Mouse (Mus musculus) adrenal gland (tissue): ENCODE results near the gene Mrpl50.
"Not testable (repeated sequence)": the region's sequence is repeated elsewhere in the genome, so short reads cannot be mapped to it uniquely, and the experiment has no call there.

ENCODE experiments used
- intact Hi-C: fragments of 180-260 bp; cut with DNase I; formaldehyde crosslinking; loops from one replicate; pipeline ENCODE4 v1.15.1; 2025

Mrpl50 gene

GRCm38 (mm10) chr4:49510236-49510835, 10.6 kb downstream of the Mrpl50 start:
- intact Hi-C loops, result not testable (repeated sequence)

DNA sequence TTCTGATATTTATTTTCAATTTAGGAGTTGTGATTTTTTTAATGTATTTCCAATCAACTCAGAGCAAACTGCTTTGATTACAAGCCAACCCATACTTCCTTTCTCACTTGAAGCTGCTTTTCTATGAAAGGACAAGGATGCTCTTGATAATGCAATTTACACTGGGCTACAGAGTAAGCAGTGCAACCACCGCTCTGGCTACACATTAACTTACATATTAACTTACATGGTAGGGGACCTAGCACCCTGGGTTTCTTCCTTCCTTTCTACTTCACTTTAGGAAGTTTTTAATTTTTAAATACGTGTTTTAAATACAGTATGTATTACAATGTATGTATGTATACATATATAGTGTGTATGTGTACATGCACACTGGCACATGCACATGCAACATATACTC, 11.7 kb downstream of the Mrpl50 start:
- intact Hi-C loops, result no loop called here

DNA sequence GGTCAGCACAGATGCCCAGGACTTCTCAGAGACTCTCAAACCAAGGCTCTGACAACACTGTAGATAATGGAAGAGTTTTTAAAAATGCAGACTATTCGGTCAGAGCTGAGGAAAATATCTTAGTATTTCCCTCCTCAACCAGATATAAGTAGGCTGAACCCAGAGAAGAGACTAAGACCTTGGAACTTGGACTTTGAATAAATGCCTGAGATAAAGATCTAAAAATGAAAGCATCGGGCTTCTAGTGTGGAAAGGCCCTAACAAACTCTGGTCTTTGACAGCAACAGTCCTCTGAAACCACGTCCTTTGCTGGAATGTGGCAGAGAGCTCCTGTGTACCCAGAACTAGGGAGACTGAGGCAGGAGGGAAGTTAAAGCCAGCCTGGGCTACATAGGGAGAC, 14.5 kb downstream of the Mrpl50 start, which contains the start of gene Baat:
TSS of gene Baat (minus strand) at position 172 of the 400 bp plus-strand sequence.
- intact Hi-C loops, result no loop called here

DNA sequence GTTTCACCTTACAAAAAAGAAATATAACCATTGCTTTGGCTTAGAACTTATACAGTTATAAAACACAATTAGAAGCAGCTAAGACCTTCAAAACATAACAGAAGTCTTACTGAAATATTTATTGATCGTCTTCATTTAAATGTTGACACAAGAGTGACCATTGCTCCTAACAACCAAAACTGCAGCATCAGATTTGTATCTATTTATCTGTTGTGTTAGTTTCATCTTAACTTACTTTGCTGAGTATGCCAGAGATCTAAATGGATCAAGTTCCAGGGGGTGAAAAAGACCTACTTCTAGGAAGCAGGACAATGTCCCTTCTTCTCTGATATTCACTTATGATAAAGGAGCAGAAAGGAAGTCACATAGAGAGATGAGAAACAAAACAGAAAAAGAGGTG, 17.3 kb downstream of the Mrpl50 start:
- intact Hi-C loops, result no loop called here

DNA sequence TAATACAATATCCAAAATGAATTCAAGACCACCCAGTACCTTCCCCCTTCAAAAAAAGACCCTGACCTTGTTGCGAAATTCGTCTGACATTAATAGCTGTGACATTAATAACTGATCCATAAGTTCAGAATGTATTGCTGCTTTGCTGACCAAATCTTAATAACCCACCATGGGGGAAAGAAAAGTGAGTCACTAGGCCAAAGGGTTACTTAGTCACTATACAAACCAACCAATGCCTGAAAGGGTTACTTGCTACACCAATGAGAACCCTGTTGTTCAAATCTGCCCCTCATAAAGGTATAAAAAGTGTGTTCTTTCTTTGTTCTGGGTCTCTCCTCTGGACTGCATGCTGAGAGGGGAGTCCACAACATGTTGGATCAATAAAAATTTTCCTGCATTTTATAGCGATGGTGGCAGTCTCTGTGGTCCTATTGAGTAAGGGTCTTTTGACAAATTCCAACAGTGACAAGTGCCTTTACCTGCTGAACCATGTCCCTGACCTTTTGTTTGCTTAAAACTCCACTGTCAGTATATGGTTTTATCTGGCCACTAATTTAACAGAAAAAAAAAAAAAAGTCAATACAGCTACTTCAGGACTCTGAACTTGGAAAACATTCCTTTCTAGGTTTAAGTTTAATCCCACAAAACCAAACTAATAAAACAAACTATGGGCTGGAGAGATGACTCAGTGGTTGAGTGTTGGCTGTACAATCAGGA, 34.8 kb downstream of the Mrpl50 start:
- intact Hi-C loops, result not testable (repeated sequence)

DNA sequence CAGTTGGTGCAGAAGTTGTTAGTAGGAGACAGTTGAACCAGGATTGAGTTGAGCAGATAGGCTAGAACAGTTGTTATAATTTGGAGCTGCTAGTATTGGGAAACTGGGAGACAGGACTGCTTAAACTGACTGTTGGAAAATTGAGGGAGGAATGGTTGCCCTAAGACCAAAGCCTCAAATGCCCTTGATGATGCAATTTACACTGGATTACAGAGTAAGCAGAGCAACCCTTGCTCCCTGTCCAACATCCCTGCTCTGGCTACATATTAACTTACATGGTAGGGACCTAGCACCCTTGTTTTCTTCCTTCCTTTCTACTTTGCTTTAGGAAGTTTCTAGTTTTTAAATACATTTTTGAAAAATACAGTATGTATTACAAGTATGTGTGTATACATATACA, 35.5 kb downstream of the Mrpl50 start:
- intact Hi-C loops, result no loop called here

DNA sequence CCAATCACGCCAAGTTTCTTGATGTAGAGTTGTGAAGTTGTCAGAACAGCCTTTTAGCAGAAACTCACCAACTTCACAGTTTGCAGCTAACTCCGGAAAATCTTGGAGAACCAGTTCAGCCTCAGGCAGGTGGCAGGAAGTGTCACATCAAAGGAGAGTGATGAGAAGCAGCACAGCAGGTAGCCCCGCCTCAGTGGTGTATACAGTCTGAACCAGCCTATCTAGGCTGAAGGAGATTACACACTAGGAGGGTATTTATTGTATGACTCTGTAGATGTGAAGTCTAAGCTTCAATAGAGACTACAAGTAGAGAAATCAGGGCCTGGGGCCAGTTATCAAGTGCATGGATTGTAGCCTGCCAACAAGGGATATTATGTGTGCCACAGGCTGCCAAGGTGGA, 40.0 kb downstream of the Mrpl50 start:
- intact Hi-C loops, result no loop called here

DNA sequence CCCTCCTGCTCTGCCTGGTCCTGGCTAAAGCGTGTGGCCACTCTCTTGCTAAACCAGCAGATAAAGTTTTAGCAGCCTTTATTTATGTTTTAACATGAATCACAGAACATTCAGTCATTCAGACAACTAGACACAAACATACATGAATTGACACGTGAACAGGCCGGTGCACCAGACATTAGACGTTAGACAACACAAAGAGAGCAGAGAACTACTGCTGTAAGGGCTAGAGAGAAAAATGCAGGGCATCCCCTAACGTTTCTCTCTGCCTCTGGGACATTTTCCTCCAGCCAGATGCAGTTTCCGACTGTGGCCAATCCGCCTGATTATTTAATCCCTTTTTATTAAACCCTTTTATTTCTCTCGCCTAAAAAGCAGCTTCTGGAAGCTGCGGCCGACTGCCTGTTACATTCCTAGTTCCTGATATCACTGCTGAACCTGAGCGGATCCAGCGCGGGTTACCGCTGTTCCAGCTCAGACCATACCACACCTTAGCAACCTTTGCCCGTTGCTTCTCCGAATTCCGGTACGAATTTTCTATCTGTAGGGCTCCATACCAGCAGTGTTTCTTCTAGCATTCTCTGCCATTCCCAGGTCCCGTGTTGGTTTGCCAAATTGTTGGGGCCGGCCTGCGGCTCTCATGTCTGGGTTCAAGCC, 40.7 kb downstream of the Mrpl50 start:
- intact Hi-C loops, result no loop called here

- intact Hi-C loops, result not testable (repeated sequence)
Observed at GRCm38 (mm10) chr4:49479035-49479434, 41.9 kb downstream of the Mrpl50 start.

GRCm38 (mm10) chr4:49478118-49478877, 42.6 kb downstream of the Mrpl50 start:
- intact Hi-C loops, result no loop called here

DNA sequence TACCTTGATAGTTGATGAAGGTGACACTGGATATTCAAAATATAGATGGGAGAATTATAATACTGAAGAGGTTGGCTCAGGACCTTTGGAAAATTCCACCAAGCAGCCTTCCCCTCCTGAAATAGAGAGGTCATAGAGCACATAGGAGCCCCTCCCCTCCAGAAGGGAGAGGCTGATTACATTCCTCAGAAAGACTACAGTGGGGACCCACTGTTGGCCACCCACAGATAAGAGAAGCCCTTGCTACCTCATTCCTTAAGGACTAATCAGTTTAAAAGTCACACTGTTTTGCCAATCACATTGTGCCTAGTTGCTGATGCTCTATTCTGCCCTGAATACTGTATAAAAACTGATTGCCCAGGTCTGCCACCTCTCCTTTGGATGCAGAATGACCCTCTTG, 46.3 kb downstream of the Mrpl50 start:
- intact Hi-C loops, result no loop called here

GRCm38 (mm10) chr4:49473435-49474100, 47.3 kb downstream of the Mrpl50 start, which contains the start of gene Acnat1:
Gene Acnat1, minus strand, starts transcription at chr4:49473912.
- intact Hi-C loops, result no loop called here

- intact Hi-C loops, result no loop called here
Observed at GRCm38 (mm10) chr4:49469435-49470151, 51.3 kb downstream of the Mrpl50 start.

DNA sequence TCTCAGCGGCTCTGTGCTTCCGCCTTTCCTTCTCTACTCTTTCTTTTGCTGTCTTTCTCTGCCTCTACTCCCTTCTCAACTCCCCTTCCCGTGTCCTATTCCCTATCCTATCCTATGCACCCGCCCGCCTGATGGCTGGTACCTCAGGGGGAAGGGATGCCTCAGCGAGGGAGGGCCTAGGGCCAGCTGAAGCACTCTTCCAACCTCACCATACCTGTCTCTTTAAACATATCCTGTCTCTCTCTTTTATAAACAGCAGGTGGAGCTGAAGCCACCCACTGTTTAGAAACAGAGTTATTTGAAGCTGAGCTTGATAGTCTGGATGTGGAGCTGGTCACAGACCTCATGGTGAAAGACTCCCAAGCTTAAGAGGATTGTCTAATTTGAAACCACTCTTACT, 53.5 kb downstream of the Mrpl50 start:
- intact Hi-C loops, result no loop called here
